Mouse (Mus musculus) CH12.LX (cell line): Measurements from ENCODE around the gene Ppih.

Experiments used
- BHLHE40 ChIP-seq: IDR thresholded peaks from 2 replicates; pipeline ENCODE4 v1.6.1; 2011; ENCODE audit warnings: mild to moderate bottlenecking, low read depth, low read length, improper control_type of control experiment
- CTCF ChIP-seq, 2 experiments: IDR thresholded peaks in 1 of 2; conservative IDR thresholded peaks in 1 of 2; 2 replicates each; pipeline ENCODE4 v1.5.1; 2011 to 2012; ENCODE audit warnings: low read depth in 2 of 2, low read length in 2 of 2, improper control_type of control experiment in 1 of 2, inconsistent platforms in 1 of 2, mild to moderate bottlenecking in 1 of 2, moderate library complexity in 1 of 2
- ELF1 ChIP-seq: IDR thresholded peaks from 2 replicates; pipeline ENCODE4 v1.6.1; 2014; ENCODE audit warnings: low read depth, mild to moderate bottlenecking, inconsistent platforms, low read length, improper control_type of control experiment
- POLR2A ChIP-seq: IDR thresholded peaks from 2 replicates; pipeline ENCODE4 v1.6.1; 2011; ENCODE audit warnings: low read depth, mild to moderate bottlenecking, improper control_type of control experiment, low read length
- ZNF384 ChIP-seq: IDR thresholded peaks from 2 replicates; pipeline ENCODE4 v1.6.1; 2012; ENCODE audit warnings: low read depth, low read length, improper control_type of control experiment, inconsistent platforms

- TF ChIP-seq CTCF (conservative IDR thresholded peaks at IDR 0.05 in 1 of 2, IDR thresholded peaks at IDR 0.05 in 1 of 2; ENCODE audit: low read depth in 2 of 2, low read length in 2 of 2) (no peak), ELF1 (no peak), ZNF384 (no peak), POLR2A (no peak), BHLHE40 (no peak)
These were observed 56.9 kb downstream of the Ppih start for GRCm38 (mm10) chr4:119263459-119263858.
